In the genomic region with DNA sequence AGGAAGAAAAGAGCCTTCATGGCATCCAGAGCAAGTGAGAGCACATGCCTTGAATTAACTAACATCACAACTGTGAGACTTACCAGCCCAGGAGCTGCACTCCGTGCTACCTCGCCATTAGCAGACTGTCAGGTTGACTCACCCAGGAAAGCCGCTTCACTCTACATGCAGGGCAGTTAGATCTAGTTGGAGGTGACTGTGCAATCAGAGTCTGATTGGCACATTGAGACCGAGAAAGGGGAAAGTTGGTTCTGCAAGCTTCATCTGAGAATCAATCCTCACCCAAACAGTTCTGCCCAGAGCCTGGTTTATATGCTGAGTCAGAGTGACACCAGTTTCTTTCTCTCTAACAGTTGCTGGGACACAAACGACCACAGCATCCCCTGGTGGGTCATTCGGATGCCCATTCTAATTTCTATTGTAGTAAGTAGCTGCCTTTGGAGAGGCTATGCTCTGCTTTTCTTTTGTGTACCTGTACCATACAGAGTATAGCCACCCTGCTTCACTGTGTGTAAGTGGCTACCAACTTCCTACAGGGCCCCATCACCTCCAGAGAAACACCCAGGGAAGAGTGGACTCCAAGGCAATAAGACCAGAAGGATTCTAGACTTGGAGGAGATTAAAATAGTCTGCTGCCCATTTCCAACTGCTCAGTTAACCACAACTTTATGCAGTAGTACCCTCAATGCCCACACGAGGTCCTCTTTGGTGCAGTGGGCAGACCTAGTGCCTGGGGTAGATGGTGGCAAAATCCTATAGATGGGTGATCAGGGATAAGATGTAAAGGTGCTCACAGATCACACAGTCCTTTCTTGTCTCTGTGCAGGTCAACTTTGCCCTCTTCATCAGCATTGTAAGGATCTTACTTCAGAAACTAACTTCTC, we compare ENCODE assay signal across 8 mouse cellular contexts.
A peak's percentile ranks its signal among the peaks of the same experiment; 100 is the strongest.
DNase-seq lines count a peak whose midpoint lies in the region; ATAC-seq and TF ChIP-seq lines count a peak whose summit lies in the region.

No protein-coding gene starts in this region.

- H3K27ac ChIP-seq in kidney, postnatal 0 days = no peak overlapping the region
- no peak overlapping the region for H3K27ac ChIP-seq in kidney, embryonic 14.5 days (ENCODE audit: low read depth, low read length)

- TF ChIP-seq POLR2A in brain, embryonic 14.5 days (IDR thresholded peaks at IDR 0.05; ENCODE audit: borderline replicate concordance, extremely low read depth, insufficient read depth, insufficient read length, poor library complexity, severe bottlenecking) = no peak

- H3K9me3 ChIP-seq in kidney, postnatal 0 days (replicated peaks; ENCODE audit: low read length) = no peaks in the 10 kb centered on the region
- no peaks in the 10 kb centered on the region for H3K9me3 ChIP-seq in kidney, embryonic 14.5 days (ENCODE audit: control insufficient read depth, low read length)

- WGBS in kidney, postnatal 0 days = 72% methylated on average over 7 of the region's 7 CpGs
- WGBS in kidney, embryonic 14.5 days = 78% methylated on average over 7 of the region's 7 CpGs

- DNase-seq in kidney, postnatal 0 days (ENCODE audit: low spot score) = no peak
- peak; percentile 46 for DNase-seq in CD4-positive helper T cell, adult 2 months (ENCODE audit: low read depth, low spot score)
- no peak for DNase-seq in brain, embryonic 14.5 days (ENCODE audit: low read depth)
- peak; percentile 44 for DNase-seq in retina, postnatal 1 day
- DNase-seq in adrenal gland, postnatal 4 days (ENCODE audit: low spot score in 2 of 2) = no peak
- no peak for DNase-seq in frontal cortex, postnatal 36 days (ENCODE audit: low spot score in 2 of 2)
- no peak for DNase-seq in layer of hippocampus, adult 11-12 months (ENCODE audit: low spot score)

- H3K4me1 ChIP-seq in kidney, postnatal 0 days (replicated peaks; ENCODE audit: insufficient read depth, low read length) = no peaks in the 10 kb centered on the region
- H3K4me1 ChIP-seq in kidney, embryonic 14.5 days (ENCODE audit: control insufficient read depth, insufficient read depth, low read length) = no peaks in the 10 kb centered on the region

- no peak overlapping the region for H3K4me2 ChIP-seq in kidney, postnatal 0 days (ENCODE audit: low read length)
- no peak overlapping the region for H3K4me2 ChIP-seq in kidney, embryonic 14.5 days (replicated peaks; ENCODE audit: low read depth, low read length)

- ATAC-seq in kidney, postnatal 0 days (replicated peaks; ENCODE audit: low FRiP score, low read depth) = no peak
- no peak for ATAC-seq in kidney, embryonic 14.5 days (ENCODE audit: low FRiP score, low TSS enrichment)

- H3K36me3 ChIP-seq in kidney, postnatal 0 days (ENCODE audit: insufficient read depth, low read length) = no peaks in the 10 kb centered on the region
- H3K36me3 ChIP-seq in kidney, embryonic 14.5 days (ENCODE audit: control insufficient read depth, insufficient read depth, low read length) = no peaks in the 10 kb centered on the region

- H3K9ac ChIP-seq in kidney, postnatal 0 days (ENCODE audit: low read depth, low read length) = no peak overlapping the region
- no peak overlapping the region for H3K9ac ChIP-seq in kidney, embryonic 14.5 days (ENCODE audit: low read depth, low read length)

- H3K4me3 ChIP-seq in kidney, postnatal 0 days (replicated peaks; ENCODE audit: low read depth, low read length) = no peak overlapping the region
- no peak overlapping the region for H3K4me3 ChIP-seq in kidney, embryonic 14.5 days (ENCODE audit: low read length)

- TF ChIP-seq CTCF in kidney, postnatal 0 days (IDR thresholded peaks at IDR 0.05; ENCODE audit: low read depth) = peak; percentile 25; the same call in 1 of the 2 replicates
- peak; percentile 23; the same call in 1 of the 2 replicates for TF ChIP-seq CTCF in brain, embryonic 14.5 days (IDR thresholded peaks at IDR 0.05; ENCODE audit: borderline replicate concordance, extremely low read depth, insufficient read depth, insufficient read length)

- no peaks in the 10 kb centered on the region for H3K27me3 ChIP-seq in kidney, postnatal 0 days (ENCODE audit: insufficient read depth, low read length)
- H3K27me3 ChIP-seq in kidney, embryonic 14.5 days (ENCODE audit: control insufficient read depth, insufficient read depth, low read length) = no peaks in the 10 kb centered on the region

Comparison
In these comparisons a context has a peak if more than half of its experiments do, and no peak if none do; other contexts are left out.
1. DNase-seq: peak in CD4-positive helper T cell, adult 2 months (single experiment) and retina, postnatal 1 day (single experiment); none in kidney, postnatal 0 days (single experiment), brain, embryonic 14.5 days (single experiment), adrenal gland, postnatal 4 days (0 of 2), frontal cortex, postnatal 36 days (0 of 2) and layer of hippocampus, adult 11-12 months (single experiment).